Mouse (Mus musculus) liver, adult 2 months (tissue): Measurements from ENCODE around the gene Hmgn1.

Source experiments
- CTCF ChIP-seq: fragments of 200-500 bp; IDR thresholded peaks from 2 replicates; pipeline ENCODE4 v1.5.1; 2011; ENCODE audit warnings: low read depth, low read length, control low read depth
- POLR2A ChIP-seq: fragments of 200-500 bp; IDR thresholded peaks from 2 replicates; pipeline ENCODE4 v1.6.1; 2011; ENCODE audit warnings: low read length, control low read depth; ENCODE audit not compliant: insufficient read depth; ENCODE audit errors: extremely low read depth

DNA sequence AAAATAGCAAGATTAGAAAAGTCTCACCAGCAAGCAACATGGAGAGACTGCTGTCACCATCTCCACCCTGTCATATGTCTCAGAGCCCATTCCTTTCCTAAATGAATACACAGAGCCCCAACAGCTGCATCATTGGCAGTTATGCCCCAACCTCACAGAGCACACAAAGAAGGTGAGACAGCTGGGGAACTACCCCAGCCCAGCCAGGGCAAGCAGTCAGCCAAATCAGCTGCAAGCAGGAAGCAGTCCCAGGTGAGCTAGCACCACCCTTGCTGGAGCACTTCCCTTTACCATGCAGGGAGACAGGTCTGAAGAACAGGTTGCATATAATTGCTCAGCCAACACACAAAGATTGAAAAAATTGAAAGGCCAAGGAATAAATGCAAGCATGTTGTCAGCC lies 41.9 kb downstream of the Hmgn1 start:
- TF ChIP-seq POLR2A, result no peak
- no peak for TF ChIP-seq CTCF
